Mouse (Mus musculus) liver, adult 2 months (tissue): Measurements from ENCODE around the gene Eif3k.

ENCODE experiments used
- CTCF ChIP-seq: fragments of 200-500 bp; IDR thresholded peaks from 2 replicates; pipeline ENCODE4 v1.5.1; 2011; ENCODE audit warnings: low read depth, low read length, control low read depth
- POLR2A ChIP-seq: fragments of 200-500 bp; IDR thresholded peaks from 2 replicates; pipeline ENCODE4 v1.6.1; 2011; ENCODE audit warnings: low read length, control low read depth; ENCODE audit not compliant: insufficient read depth; ENCODE audit errors: extremely low read depth

- TF ChIP-seq CTCF (no peak), POLR2A (no peak)
Observed at GRCm38 (mm10) chr7:28990766-28991273, 9.2 kb upstream of the Eif3k start.
